Mouse (Mus musculus): ENCODE results near the gene Notch3.

DNA sequence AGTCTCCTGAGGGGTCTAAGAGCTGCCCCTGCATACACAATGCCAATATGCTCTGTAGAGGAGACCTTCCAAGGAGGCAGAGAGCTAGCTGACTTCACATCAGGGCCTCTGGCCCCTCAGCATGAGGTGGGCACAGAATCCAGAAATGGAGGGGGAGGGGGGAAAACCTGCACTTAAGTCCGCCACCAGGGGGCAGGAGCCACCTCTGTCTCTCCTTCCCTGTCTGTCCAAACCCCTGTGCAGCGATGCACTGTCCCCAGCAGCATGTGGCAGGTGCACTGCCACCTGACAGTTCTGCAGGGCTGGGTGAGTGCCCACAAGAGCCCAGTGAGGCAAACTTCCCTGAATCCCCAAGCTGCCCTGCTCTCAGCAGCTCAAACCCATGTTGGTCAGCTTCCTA lies 91.5 kb downstream of the Notch3 start:
- TF ChIP-seq CTCF (IDR thresholded peaks at IDR 0.05; ENCODE audit: low read depth) (peak; percentile 93), EP300 (IDR thresholded peaks at IDR 0.05; ENCODE audit: low read depth) (no peak)
